Mouse (Mus musculus) C2C12 (cell line): Measurements from ENCODE around the gene Morn3. TPM values are rescaled to one million over a fixed set of nuclear protein-coding genes. Genes with fewer than 3 reads are reported as not detected.

Experiments
- H3K27me3 ChIP-seq: one replicate; pipeline ENCODE4 v1.6.1; 2011; ENCODE audit not compliant: control insufficient read depth, insufficient read depth, insufficient read length
- H3K36me3 ChIP-seq: one replicate; pipeline ENCODE4 v1.6.1; 2011; ENCODE audit not compliant: control insufficient read depth, insufficient read depth
- H3K4me3 ChIP-seq: one replicate; pipeline ENCODE4 v1.5.1; 2011; ENCODE audit warnings: mild to moderate bottlenecking, control low read depth; ENCODE audit not compliant: poor library complexity, insufficient read depth, severe bottlenecking
- H3K79me2 ChIP-seq: one replicate; pipeline ENCODE4 v1.6.1; 2011; ENCODE audit not compliant: control insufficient read depth, insufficient read depth
- H3K79me3 ChIP-seq: one replicate; pipeline ENCODE4 v1.6.1; 2011; ENCODE audit warnings: low read depth, control low read depth
- H3ac ChIP-seq: one replicate; pipeline ENCODE3; 2011; ENCODE audit warnings: low read depth; ENCODE audit not compliant: control insufficient read depth, insufficient read length
- CEBPB ChIP-seq: IDR thresholded peaks from one replicate; pipeline ENCODE4 v1.6.1; 2011; ENCODE audit warnings: low read depth, mild to moderate bottlenecking, control low read depth, moderate library complexity
- CTCF ChIP-seq: IDR thresholded peaks from one replicate; pipeline ENCODE4 v1.5.1; 2011; ENCODE audit not compliant: control insufficient read depth, insufficient read depth, insufficient read length
- FOSL1 ChIP-seq: IDR thresholded peaks from one replicate; pipeline ENCODE4 v1.8.0; 2011; ENCODE audit warnings: mild to moderate bottlenecking, low read length; ENCODE audit not compliant: poor library complexity, insufficient read depth, severe bottlenecking
- MAX ChIP-seq: IDR thresholded peaks from one replicate; pipeline ENCODE4 v1.6.1; 2011; ENCODE audit warnings: mild to moderate bottlenecking, control low read depth
- MYOD1 ChIP-seq: IDR thresholded peaks from one replicate; pipeline ENCODE4 v1.6.1; 2011; ENCODE audit warnings: low read depth; ENCODE audit not compliant: control insufficient read depth, insufficient read length
- MYOG ChIP-seq: IDR thresholded peaks from one replicate; pipeline ENCODE4 v1.6.1; 2011; ENCODE audit not compliant: control insufficient read depth, insufficient read length; ENCODE audit errors: extremely low read depth
- USF1 ChIP-seq: IDR thresholded peaks from one replicate; pipeline ENCODE4 v1.6.1; 2011; ENCODE audit warnings: low read depth, mild to moderate bottlenecking, control low read depth, moderate library complexity
- polyA plus RNA-seq: library from polyadenylated mRNA; unstranded; fragments of >200 nt; fragmentation: generic; extraction: Trizol; gene quantifications from one replicate; pipeline ENCODE4 v1.2.1, GENCODE M21; 2012; ENCODE audit warnings: missing spikeins

Gene Morn3
- polyA plus RNA-seq, 1 experiment: not detected

GRCm38 (mm10) chr5:123086501-123086900 is 39.7 kb upstream of the Morn3 start:
- H3K27me3 ChIP-seq: no peaks in the 10 kb centered on the region
- no peaks in the 10 kb centered on the region for H3K36me3 ChIP-seq
- H3K4me3 ChIP-seq: no peak overlapping the region
- no peaks in the 10 kb centered on the region for H3K79me2 ChIP-seq
- TF ChIP-seq MYOD1: no peak
- no peak for TF ChIP-seq MAX
- TF ChIP-seq CEBPB: no peak
- TF ChIP-seq MYOG: no peak
- no peak for TF ChIP-seq FOSL1
- TF ChIP-seq CTCF: no peak
- TF ChIP-seq USF1: no peak
- H3K79me3 ChIP-seq: no peaks in the 10 kb centered on the region
- H3ac ChIP-seq: no peak overlapping the region

- TF ChIP-seq CEBPB: no peak
- TF ChIP-seq USF1: no peak
- peak; percentile 16 for TF ChIP-seq MYOD1
- no peaks in the 10 kb centered on the region for H3K36me3 ChIP-seq
- H3K79me2 ChIP-seq: no peaks in the 10 kb centered on the region
Observed at GRCm38 (mm10) chr5:123083340-123084050, 36.7 kb upstream of the Morn3 start.

GRCm38 (mm10) chr5:123080510-123080909 is 33.7 kb upstream of the Morn3 start:
- Histone ChIP-seq H3K27me3 (no peaks in the 10 kb centered on the region), H3K36me3 (no peaks in the 10 kb centered on the region)
- TF ChIP-seq FOSL1: no peak
- TF ChIP-seq MAX: no peak
- TF ChIP-seq USF1: no peak
- TF ChIP-seq CTCF: no peak
- no peak for TF ChIP-seq MYOD1
- no peak for TF ChIP-seq CEBPB

More at GRCm38 (mm10) chr5:123083340-123084050, 36.7 kb upstream of the Morn3 start:
- Histone ChIP-seq H3K27me3 (no peaks in the 10 kb centered on the region), H3K79me3 (no peaks in the 10 kb centered on the region), H3ac (no peak overlapping the region), H3K4me3 (no peak overlapping the region)

GRCm38 (mm10) chr5:123080041-123080440 is 33.2 kb upstream of the Morn3 start:
- Histone ChIP-seq H3K79me2 (no peaks in the 10 kb centered on the region), H3ac (no peak overlapping the region), H3K36me3 (no peaks in the 10 kb centered on the region), H3K79me3 (no peaks in the 10 kb centered on the region), H3K27me3 (no peaks in the 10 kb centered on the region), H3K4me3 (no peak overlapping the region)
- TF ChIP-seq CEBPB (no peak), FOSL1 (no peak), MYOG (no peak), MAX (no peak), USF1 (no peak), CTCF (no peak), MYOD1 (no peak)

More at GRCm38 (mm10) chr5:123080510-123080909, 33.7 kb upstream of the Morn3 start:
- no peak overlapping the region for H3ac ChIP-seq
- H3K79me2 ChIP-seq: no peaks in the 10 kb centered on the region
- H3K4me3 ChIP-seq: no peak overlapping the region
- no peaks in the 10 kb centered on the region for H3K79me3 ChIP-seq

GRCm38 (mm10) chr5:123079568-123079967 is 32.8 kb upstream of the Morn3 start:
- TF ChIP-seq USF1 (no peak), MYOG (no peak), CEBPB (no peak), FOSL1 (no peak), MAX (no peak), CTCF (no peak), MYOD1 (no peak)
- H3K79me3 ChIP-seq: no peaks in the 10 kb centered on the region
- no peaks in the 10 kb centered on the region for H3K36me3 ChIP-seq
- no peak overlapping the region for H3ac ChIP-seq
- H3K4me3 ChIP-seq: no peak overlapping the region
- no peaks in the 10 kb centered on the region for H3K79me2 ChIP-seq
- H3K27me3 ChIP-seq: no peaks in the 10 kb centered on the region
